Mouse (Mus musculus) CD4-positive, CD25-positive, alpha-beta regulatory T cell, adult 2 months (primary cell): Measurements from ENCODE around the gene Apoc2.

Experiments used
- DNase-seq: peaks from one replicate; pipeline ENCODE4 v3.0.0-alpha.2; 2012; ENCODE audit warnings: low read depth, low spot score

Apoc2 gene

DNA sequence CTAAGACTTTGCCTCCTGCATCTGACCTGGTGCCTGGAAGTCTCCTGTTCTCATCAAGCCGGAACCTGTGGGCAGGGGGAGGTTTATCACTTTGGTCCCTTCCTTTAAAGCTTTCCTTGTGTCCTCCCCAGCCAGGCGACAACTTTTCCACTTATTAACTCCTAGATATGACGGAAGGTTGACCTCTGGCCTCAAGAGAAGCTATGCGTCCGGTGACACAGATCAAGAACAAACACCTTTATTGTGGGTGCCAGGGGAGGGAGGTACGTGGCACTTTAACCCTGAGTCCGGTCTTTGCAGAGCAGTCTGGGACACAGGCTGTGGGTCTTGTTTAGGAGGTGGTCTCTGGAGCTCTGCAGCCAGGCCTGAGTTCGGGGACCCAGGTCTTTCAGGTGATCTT, at the start of gene Apoc2:
TSS of gene Apoc2 (minus strand) at position 70 of the 400 bp plus-strand sequence.
- no peak for DNase-seq

- no peak for DNase-seq
These were observed 48.8 kb upstream of the Apoc2 start for GRCm38 (mm10) chr7:19726541-19726940.

DNA sequence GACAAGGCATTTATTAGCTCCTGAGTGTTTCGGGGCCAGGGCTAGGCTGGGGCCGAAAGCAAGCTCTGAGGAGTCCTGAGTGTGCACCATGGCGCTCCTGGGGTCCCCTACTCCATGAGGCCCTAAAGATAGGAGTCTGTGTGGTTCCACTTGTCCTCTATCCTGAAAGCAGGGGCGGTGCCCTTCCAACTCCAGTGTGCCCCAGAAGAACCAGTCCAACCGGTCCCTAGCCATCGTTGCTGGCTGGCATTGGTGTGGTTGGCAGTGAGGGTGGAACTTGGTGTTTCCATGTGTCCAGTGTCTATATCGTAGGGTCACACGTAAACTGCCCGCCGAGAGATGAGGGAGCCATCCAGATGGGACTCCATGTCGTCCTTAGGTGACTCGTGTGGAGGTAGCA, 46.4 kb upstream of the Apoc2 start:
- DNase-seq = no peak

DNA sequence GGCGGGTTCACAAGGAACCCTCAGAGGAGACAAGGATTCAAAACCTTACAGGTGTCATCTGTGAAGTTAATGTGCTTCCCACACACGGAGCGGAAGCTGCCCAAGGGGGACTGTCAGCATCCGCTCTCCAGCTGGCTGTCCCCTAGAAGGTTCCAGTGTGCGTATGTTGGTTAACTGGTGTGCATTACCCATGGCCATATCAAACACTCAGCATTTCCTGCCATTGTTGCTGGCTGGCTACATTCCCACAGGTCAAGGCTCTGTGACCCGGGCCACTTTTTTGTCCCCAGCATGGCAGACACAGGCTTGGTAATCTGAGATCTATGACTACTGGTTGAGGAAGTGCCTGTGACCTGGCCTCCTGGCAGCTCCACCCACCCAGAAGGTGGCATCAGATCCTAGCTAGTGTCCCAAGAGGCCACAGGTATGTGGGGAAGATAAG, 45.0 kb upstream of the Apoc2 start:
- no peak for DNase-seq

- DNase-seq = no peak
These were observed 41.5 kb upstream of the Apoc2 start for GRCm38 (mm10) chr7:19719200-19719599.

GRCm38 (mm10) chr7:19718297-19718952, 40.7 kb upstream of the Apoc2 start:
- no peak for DNase-seq

DNA sequence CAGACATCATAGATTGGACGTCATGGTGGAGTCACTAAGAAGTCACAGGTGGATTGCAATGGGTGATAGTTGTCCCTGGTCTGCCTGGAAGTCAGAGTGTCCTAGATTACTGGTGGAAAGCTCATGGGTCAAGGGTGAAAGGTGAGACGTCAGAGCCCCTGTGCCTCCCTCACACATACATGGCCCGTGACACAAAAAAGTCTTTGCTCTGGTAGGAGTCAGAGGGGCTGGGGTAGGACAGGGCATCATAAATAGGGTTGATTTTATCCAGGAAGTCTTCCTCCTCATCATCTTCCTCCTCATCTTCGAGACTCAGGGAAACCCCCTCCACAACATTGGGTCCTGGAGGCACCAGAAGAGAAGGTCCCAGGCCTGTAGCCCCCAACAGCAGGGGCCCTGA, 39.6 kb upstream of the Apoc2 start:
- DNase-seq = no peak

DNA sequence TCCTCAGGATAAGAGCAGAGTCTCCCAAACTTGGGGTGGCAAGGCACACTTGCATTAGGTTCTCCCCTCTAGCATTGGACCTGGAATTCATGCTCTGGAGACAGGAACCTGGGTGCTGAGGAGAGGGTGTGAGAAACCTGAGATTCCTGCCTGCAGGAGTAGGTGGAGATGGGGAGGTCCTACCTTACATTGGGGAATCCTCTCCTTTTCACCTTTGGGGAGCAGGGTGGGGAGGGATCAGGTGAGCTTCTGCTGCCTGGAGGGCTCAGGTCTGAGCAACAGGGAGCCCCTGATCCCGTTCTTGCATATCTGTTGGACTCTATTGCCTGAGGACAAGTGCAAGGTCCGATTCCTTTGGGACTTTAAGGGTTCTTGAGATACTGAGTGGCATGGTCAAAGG, 39.1 kb upstream of the Apoc2 start:
- no peak for DNase-seq

DNA sequence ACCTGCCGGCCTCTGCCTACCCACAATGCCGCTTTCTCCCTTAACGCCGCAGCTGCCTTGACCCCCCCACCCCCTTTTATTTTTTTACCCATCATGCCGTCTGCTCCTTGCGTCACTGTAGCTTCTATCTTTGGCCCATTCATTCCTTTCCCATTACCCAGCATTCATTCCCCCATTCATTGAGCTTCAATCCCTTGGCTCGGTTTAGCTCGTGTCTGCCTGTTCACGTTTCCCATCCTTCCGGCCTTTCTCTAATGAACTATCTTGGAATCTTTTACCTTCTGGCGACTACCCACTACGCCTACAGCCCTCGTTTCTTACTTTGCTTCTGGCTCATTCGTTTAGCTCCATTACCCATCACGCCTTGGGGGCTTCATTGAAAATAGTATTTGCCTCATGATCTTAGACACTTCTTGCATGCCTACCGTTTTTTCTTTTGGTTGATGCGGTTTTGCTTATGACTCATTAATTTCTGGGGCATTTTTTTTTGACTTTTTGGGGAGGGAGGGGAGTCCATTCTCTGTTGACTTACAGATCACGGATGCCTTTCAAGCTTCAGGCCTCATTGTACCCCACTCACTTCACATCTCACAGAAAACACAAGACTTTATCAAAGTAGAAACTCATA, 38.4 kb upstream of the Apoc2 start:
- peak; percentile 64 for DNase-seq

- peak; percentile 100 for DNase-seq
These were observed 37.7 kb upstream of the Apoc2 start, which contains the start of gene Tomm40 for GRCm38 (mm10) chr7:19715239-19716054. Gene Tomm40 (minus strand): TSS chr7:19715438.

GRCm38 (mm10) chr7:19714836-19715235, 37.1 kb upstream of the Apoc2 start:
- no peak for DNase-seq

GRCm38 (mm10) chr7:19713598-19713997, 35.9 kb upstream of the Apoc2 start:
- peak; percentile 6 for DNase-seq

DNA sequence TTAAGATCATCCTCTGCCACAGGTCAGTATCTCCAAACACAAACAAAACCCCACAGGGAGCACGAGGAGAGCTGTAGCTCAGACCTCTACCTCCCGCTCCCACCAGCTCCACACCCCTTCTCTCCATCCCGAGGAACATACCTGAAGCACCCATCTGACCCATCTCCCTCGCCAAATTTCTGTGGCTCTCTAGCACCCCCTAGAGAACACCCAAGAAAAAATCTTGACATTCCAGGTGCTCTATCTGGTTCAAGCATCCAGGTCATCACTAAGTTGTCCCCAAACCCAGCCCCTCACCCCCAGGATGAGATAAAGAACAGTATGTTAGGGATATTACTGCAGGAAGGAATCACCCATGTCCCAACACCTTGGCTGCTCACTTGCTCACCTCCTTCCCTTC, 35.5 kb upstream of the Apoc2 start:
- DNase-seq = peak; percentile 63

DNA sequence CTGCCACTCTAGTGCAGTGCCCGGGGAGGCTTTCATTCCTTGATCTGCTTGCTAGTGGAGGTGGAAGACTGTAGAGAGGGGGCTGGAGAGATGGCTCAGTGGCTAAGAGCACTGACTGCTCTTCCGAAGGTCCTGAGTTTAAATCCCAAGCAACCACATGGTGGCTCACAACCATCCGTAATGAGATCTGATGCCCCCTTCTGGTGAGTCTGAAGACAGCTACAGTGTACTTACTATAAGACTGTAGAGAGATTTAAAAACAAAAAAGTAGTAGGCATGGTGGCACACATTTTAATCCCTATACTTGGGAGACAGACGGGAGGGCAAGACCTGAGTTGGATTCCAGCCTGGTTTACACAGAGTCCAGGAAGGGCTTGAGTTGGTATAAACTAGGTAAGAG, 34.7 kb upstream of the Apoc2 start:
- peak; percentile 20 for DNase-seq

- DNase-seq = no peak
These were observed 32.9 kb upstream of the Apoc2 start for GRCm38 (mm10) chr7:19710650-19711049.

GRCm38 (mm10) chr7:19705271-19705670, 27.5 kb upstream of the Apoc2 start:
- DNase-seq = no peak

- DNase-seq = no peak
These were observed 26.7 kb upstream of the Apoc2 start for GRCm38 (mm10) chr7:19704475-19704874.

- DNase-seq = no peak
These were observed 25.3 kb upstream of the Apoc2 start for GRCm38 (mm10) chr7:19702859-19703555.

DNA sequence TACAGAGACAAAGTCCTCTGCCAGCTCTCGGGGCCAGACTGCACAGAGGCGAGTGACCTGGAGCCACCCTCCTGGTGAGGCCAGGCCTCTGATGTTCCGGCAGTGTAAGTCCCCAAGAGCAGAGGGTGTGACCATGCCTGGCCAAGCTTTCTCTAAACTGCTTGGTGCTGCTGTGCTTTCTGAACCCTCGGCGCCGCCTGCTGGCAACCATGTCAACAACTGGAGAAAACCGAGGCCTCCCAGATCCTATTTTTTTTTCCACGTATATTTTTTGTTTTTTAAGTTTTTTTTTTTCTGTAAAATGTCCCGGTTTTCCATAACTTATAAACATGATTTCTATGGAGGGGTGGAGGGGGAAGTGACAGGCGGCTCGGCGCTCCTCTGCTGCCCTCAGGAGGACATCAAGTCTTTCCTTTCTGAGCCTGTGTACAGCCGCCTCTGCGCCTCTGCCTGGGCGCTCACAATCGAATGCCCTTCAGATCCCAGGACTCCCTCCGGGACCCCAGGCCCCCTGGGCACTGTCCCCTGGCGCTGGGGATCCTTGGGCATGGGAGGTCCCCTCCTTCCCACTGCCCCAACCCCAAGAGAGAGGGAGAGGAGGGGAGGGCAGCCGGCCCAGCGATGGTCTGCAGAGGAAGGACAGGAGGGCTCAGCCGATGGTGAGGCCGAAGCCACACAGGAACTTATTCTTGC, 23.5 kb upstream of the Apoc2 start:
- DNase-seq = peak; percentile 74

DNA sequence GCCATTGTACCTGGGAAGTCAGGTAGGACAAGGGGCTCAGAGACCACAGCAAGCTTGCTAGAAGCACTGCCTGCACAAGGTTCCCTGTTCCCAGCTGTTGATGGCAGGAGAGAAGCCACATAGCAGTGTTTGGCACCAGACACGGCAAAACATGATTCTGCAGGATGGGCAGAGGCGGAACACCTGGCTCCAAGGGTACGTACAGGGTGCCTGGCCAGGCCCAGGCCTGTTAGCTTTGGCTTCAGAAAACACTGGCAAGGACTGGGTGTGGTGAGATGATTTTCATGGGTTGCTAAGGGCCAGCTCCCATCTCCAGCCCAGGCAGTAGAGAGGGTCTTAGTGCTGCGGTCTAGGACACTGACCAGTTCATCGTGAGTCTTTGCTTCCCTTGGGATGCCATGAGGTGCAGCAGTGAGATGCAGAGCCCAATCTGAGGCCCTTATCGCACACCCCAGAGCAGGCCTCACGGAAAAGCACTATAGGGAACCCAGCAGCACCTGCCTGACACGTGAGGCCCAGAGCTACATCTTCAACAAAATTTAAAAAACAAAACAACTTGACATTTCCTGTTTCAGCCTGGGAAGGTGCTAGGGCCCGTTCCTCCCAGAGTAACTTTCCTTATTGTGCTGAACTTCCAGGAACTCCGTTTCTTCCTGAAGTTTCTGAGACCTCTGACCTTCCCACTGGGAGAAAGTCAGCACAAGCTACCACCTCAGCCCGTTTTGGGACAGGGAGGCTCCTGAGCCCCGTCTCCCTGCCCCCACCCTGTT, 22.7 kb upstream of the Apoc2 start:
- DNase-seq = peak; percentile 43

GRCm38 (mm10) chr7:19699827-19700148, 22.0 kb upstream of the Apoc2 start:
- DNase-seq = no peak
